ENCODE assay signal across 8 mouse cellular contexts in the genomic region with DNA sequence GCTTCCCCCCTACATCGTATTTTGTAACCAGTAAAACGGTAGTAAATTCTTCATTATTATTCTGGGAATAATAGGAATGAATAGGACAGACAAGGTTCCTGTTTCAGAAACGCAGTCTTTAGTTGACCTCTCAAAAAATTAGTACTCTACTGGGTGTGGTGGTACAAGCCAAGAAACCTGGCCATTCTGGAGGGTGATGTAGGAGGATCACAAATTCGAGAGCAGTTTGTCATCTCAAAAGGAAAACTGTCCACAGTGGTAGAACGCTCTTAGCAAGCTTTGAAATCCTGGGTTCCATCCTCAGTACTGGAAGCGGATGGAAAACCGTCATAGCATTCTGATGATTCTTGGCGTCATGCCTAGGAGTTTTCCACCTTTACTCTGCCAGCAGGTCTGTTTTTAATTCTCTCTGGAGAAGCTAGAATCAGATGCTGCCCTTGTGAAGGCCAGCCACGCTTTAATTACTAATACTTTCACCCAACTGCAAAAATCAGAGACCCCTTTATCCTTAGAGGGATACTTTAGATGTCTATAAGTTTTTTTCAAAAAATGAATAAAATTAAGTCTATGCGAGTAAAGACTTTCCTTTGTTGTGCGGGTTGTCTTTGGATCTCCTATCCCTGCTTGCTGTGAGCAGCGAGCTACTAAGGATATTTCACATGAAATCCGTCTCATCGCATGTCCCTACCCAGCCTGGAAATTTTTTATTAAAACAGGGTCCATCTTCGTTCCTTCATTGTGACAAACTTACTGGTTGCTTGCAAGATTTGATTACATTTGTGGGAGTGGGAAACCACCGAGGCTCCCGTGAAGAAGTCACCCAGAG. TPM values are rescaled to one million over a fixed set of nuclear protein-coding genes. Genes with fewer than 3 reads are reported as not detected.
DNase-seq lines count a peak whose midpoint lies in the region; ATAC-seq lines count a peak whose summit lies in the region.

No protein-coding gene starts in this region.

- H3K4me3 ChIP-seq in megakaryocyte, embryonic 14.5 days (replicated peaks) = peak overlapping the region; percentile 93
- H3K4me3 ChIP-seq in forebrain, embryonic 15.5 days = peak overlapping the region; percentile 80
- peak overlapping the region; percentile 99 for H3K4me3 ChIP-seq in hindbrain, embryonic 10.5 days
- H3K4me3 ChIP-seq in midbrain, embryonic 10.5 days = peak overlapping the region; percentile 94

- H3K27ac ChIP-seq in forebrain, embryonic 15.5 days (replicated peaks) = peak overlapping the region; percentile 94
- peak overlapping the region; percentile 98 for H3K27ac ChIP-seq in hindbrain, embryonic 10.5 days
- H3K27ac ChIP-seq in midbrain, embryonic 10.5 days (replicated peaks) = peak overlapping the region; percentile 95

- peaks cover 34% of the 10 kb centered on the region for H3K4me1 ChIP-seq in megakaryocyte, embryonic 14.5 days
- peaks cover 28% of the 10 kb centered on the region for H3K4me1 ChIP-seq in forebrain, embryonic 15.5 days
- H3K4me1 ChIP-seq in hindbrain, embryonic 10.5 days (replicated peaks) = peaks cover 21% of the 10 kb centered on the region
- H3K4me1 ChIP-seq in midbrain, embryonic 10.5 days = peaks cover 22% of the 10 kb centered on the region

- DNase-seq in brain, adult 2 months (ENCODE audit: low read depth, low spot score) = peak; percentile 70
- DNase-seq in hindbrain, embryonic 10.5 days (ENCODE audit: low spot score) = no peak
- peak; percentile 22 for DNase-seq in layer of hippocampus, adult 9-11 months
- no peak for DNase-seq in midbrain, embryonic 10.5 days (ENCODE audit: low spot score)
- no peak for DNase-seq in spleen, postnatal 36 days (ENCODE audit: low spot score in 2 of 2)

- no peak for ATAC-seq in megakaryocyte, adult 5-6 weeks (ENCODE audit: poor library complexity, severe bottlenecking)
- peak; percentile 39 for ATAC-seq in forebrain, embryonic 15.5 days (replicated peaks)

- no peaks in the 10 kb centered on the region for H3K9me3 ChIP-seq in megakaryocyte, embryonic 14.5 days
- H3K9me3 ChIP-seq in forebrain, embryonic 15.5 days = no peaks in the 10 kb centered on the region
- H3K9me3 ChIP-seq in hindbrain, embryonic 10.5 days = no peaks in the 10 kb centered on the region
- no peaks in the 10 kb centered on the region for H3K9me3 ChIP-seq in midbrain, embryonic 10.5 days (replicated peaks)

- H3K4me2 ChIP-seq in forebrain, embryonic 15.5 days (replicated peaks) = peak overlapping the region; percentile 52

- WGBS in forebrain, embryonic 15.5 days = 26% methylated on average over 17 of the region's 17 CpGs
- WGBS in hindbrain, embryonic 10.5 days = 33% methylated on average over 17 of the region's 17 CpGs
- 34% methylated on average over 17 of the region's 17 CpGs for WGBS in midbrain, embryonic 10.5 days

- peak overlapping the region; percentile 50 for H3K9ac ChIP-seq in forebrain, embryonic 15.5 days (replicated peaks)

- peaks cover 17% of the 10 kb centered on the region for H3K36me3 ChIP-seq in megakaryocyte, embryonic 14.5 days (replicated peaks; ENCODE audit: low read length)
- H3K36me3 ChIP-seq in forebrain, embryonic 15.5 days = peaks cover 5% of the 10 kb centered on the region
- peaks cover 8% of the 10 kb centered on the region for H3K36me3 ChIP-seq in hindbrain, embryonic 10.5 days
- H3K36me3 ChIP-seq in midbrain, embryonic 10.5 days = peaks cover 12% of the 10 kb centered on the region

- H3K27me3 ChIP-seq in megakaryocyte, embryonic 14.5 days (replicated peaks) = no peaks in the 10 kb centered on the region
- H3K27me3 ChIP-seq in forebrain, embryonic 15.5 days = no peaks in the 10 kb centered on the region
- no peaks in the 10 kb centered on the region for H3K27me3 ChIP-seq in hindbrain, embryonic 10.5 days (ENCODE audit: insufficient read depth, poor library complexity, severe bottlenecking)
- H3K27me3 ChIP-seq in midbrain, embryonic 10.5 days (ENCODE audit: low read depth, poor library complexity, severe bottlenecking) = no peaks in the 10 kb centered on the region

RNA-seq across cellular contexts. Expression of a gene that starts 0.6 kb away (rescaled TPM):
- polyA plus RNA-seq in megakaryocyte, embryonic 14.5 days (2012; ENCODE audit: insufficient read depth, low replicate concordance) = 135 and 173 TPM in 2 replicates
- 304 and 335 TPM in 2 replicates for total RNA-seq in megakaryocyte, adult 5-6 weeks (2015)
- 83.1 and 91.3 TPM in 2 replicates for total RNA-seq in megakaryocyte, adult 5-6 weeks (2017)
- 630 and 640 TPM in 2 replicates for polyA plus RNA-seq in forebrain, embryonic 15.5 days (2015; fragmentation: Nextera tagmentation; extraction: Ambion mirVana)
- 477 and 484 TPM in 2 replicates for polyA plus RNA-seq in hindbrain, embryonic 10.5 days (2016; fragmentation: Nextera tagmentation; extraction: Ambion mirVana)
- 517 and 522 TPM in 2 replicates for polyA plus RNA-seq in midbrain, embryonic 10.5 days (2016; fragmentation: Nextera tagmentation; extraction: Ambion mirVana)

RNA-seq across cellular contexts. Expression of a gene that starts 32.4 kb away (rescaled TPM):
- polyA plus RNA-seq in megakaryocyte, embryonic 14.5 days (2012; ENCODE audit: insufficient read depth, low replicate concordance) = 4.6 and 5.2 TPM in 2 replicates
- 8.7 TPM in 2 replicates for total RNA-seq in megakaryocyte, adult 5-6 weeks (2015)
- 7.6 TPM in 2 replicates for total RNA-seq in megakaryocyte, adult 5-6 weeks (2017)
- polyA plus RNA-seq in forebrain, embryonic 15.5 days (2015; fragmentation: Nextera tagmentation; extraction: Ambion mirVana) = 12.7 and 13.1 TPM in 2 replicates
- 11.5 and 12.0 TPM in 2 replicates for polyA plus RNA-seq in hindbrain, embryonic 10.5 days (2016; fragmentation: Nextera tagmentation; extraction: Ambion mirVana)
- polyA plus RNA-seq in midbrain, embryonic 10.5 days (2016; fragmentation: Nextera tagmentation; extraction: Ambion mirVana) = 11.2 and 11.8 TPM in 2 replicates

RNA-seq across cellular contexts. Expression of a gene that starts 55.8 kb away (rescaled TPM):
- polyA plus RNA-seq in megakaryocyte, embryonic 14.5 days (2012; ENCODE audit: insufficient read depth, low replicate concordance) = not detected in 2 replicates
- total RNA-seq in megakaryocyte, adult 5-6 weeks (2015) = 0.13 and 0.18 TPM in 2 replicates
- 0.07 and 0.28 TPM in 2 replicates for total RNA-seq in megakaryocyte, adult 5-6 weeks (2017)
- polyA plus RNA-seq in forebrain, embryonic 15.5 days (2015; fragmentation: Nextera tagmentation; extraction: Ambion mirVana) = 0.09 and 0.10 TPM in 2 replicates
- 0.09 TPM in 1 of 2 replicates, not detected in the other for polyA plus RNA-seq in hindbrain, embryonic 10.5 days (2016; fragmentation: Nextera tagmentation; extraction: Ambion mirVana)
- polyA plus RNA-seq in midbrain, embryonic 10.5 days (2016; fragmentation: Nextera tagmentation; extraction: Ambion mirVana) = 0.06 TPM in 1 of 2 replicates, not detected in the other

Comparison
In these comparisons a context has a peak if more than half of its experiments do, and no peak if none do; other contexts are left out.
1. DNase-seq: peak in brain, adult 2 months (single experiment) and layer of hippocampus, adult 9-11 months (single experiment); none in hindbrain, embryonic 10.5 days (single experiment), midbrain, embryonic 10.5 days (single experiment) and spleen, postnatal 36 days (0 of 2).
2. Peak in every context shown above with its lines, with median percentiles within 50 percentile points of each other: H3K4me3 ChIP-seq and H3K27ac ChIP-seq.